Mouse (Mus musculus) limb, embryonic 14.5 days (tissue): ENCODE measurements around the gene Notch3. TPM values are rescaled to one million over a fixed set of nuclear protein-coding genes. Genes with fewer than 3 reads are reported as not detected.

Experiments
- ATAC-seq: fragments of 200-750 bp; cut with Nextera tagmentation; 2 replicates; pipeline ENCODE4 v1.8.0; 2017; ENCODE audit warnings: low read depth, moderate number of reproducible peaks, moderate TSS enrichment; ENCODE audit not compliant: low FRiP score
- DNase-seq: peaks from one replicate; pipeline ENCODE4 v3.0.0-alpha.2; 2015; ENCODE audit warnings: low spot score
- H3K27ac ChIP-seq: fragments of 300-500 bp; sonication (generic); replicated peaks from 2 replicates; pipeline ENCODE4 v1.5.1; 2014; ENCODE audit warnings: low read depth, mild to moderate bottlenecking, low read length, moderate library complexity, mixed read lengths
- H3K27me3 ChIP-seq: fragments of 300-500 bp; sonication (generic); 2 replicates; pipeline ENCODE4 v1.6.1; 2014; ENCODE audit warnings: low read length, mixed read lengths; ENCODE audit not compliant: control insufficient read depth, insufficient read depth
- H3K36me3 ChIP-seq: fragments of 300-500 bp; sonication (generic); 2 replicates; pipeline ENCODE4 v1.6.1; 2014; ENCODE audit warnings: mild to moderate bottlenecking, low read length, moderate library complexity, mixed read lengths; ENCODE audit not compliant: control insufficient read depth, insufficient read depth
- H3K4me1 ChIP-seq: fragments of 300-500 bp; sonication (generic); 2 replicates; pipeline ENCODE4 v1.6.1; 2014; ENCODE audit warnings: antibody characterized with exemption, low read length, mixed read lengths; ENCODE audit not compliant: control insufficient read depth, insufficient read depth
- H3K4me2 ChIP-seq: fragments of 300-500 bp; sonication (generic); replicated peaks from 2 replicates; pipeline ENCODE4 v1.6.1; 2014; ENCODE audit warnings: low read depth, mild to moderate bottlenecking, low read length, moderate library complexity; ENCODE audit not compliant: severe bottlenecking
- H3K4me3 ChIP-seq: fragments of 300-500 bp; sonication (generic); replicated peaks from 2 replicates; pipeline ENCODE4 v1.5.1; 2014; ENCODE audit warnings: low read length
- H3K9ac ChIP-seq: fragments of 300-500 bp; sonication (generic); 2 replicates; pipeline ENCODE4 v1.6.1; 2014; ENCODE audit warnings: mild to moderate bottlenecking, low read depth, low read length, moderate library complexity; ENCODE audit not compliant: severe bottlenecking
- H3K9me3 ChIP-seq: fragments of 300-500 bp; sonication (generic); 2 replicates; pipeline ENCODE4 v1.6.1; 2016; ENCODE audit warnings: low read length; ENCODE audit not compliant: control insufficient read depth
- POLR2A ChIP-seq: fragments of 200-500 bp; IDR thresholded peaks from 2 replicates; pipeline ENCODE4 v1.8.0; 2012; ENCODE audit warnings: inconsistent platforms, mild to moderate bottlenecking, moderate library complexity, borderline replicate concordance; ENCODE audit not compliant: insufficient read depth, insufficient read length; ENCODE audit errors: extremely low read depth
- WGBS: fragments of 180-500 bp; shearing (Covaris S2); extraction: QIAGEN DNeasy Blood & Tissue Kit; methylation state at CpG from one replicate; pipeline ENCODE4 v1.1.7; 2014; 5-methylcytosine and 5-hydroxymethylcytosine counted together
- polyA plus RNA-seq, 2 experiments: library from polyadenylated mRNA; depleted of rRNA in 1 of 2; stranded (reverse) in 1 of 2; unstranded in 1 of 2; fragments of >200 nt; fragmentation: Nextera tagmentation in 1 of 2; extraction: Ambion mirVana in 1 of 2; gene quantifications; 2 replicates each; pipeline versions ENCODE4 v1.2.1 to v1.2.3; 2012 to 2014

The Notch3 gene
- polyA plus RNA-seq, 2 experiments, result 19.4 to 50.0 TPM

GRCm38 (mm10) chr17:32158841-32159240, 7.8 kb downstream of the Notch3 start:
- H3K4me2 ChIP-seq, result no peak overlapping the region
- ATAC-seq (no peak), DNase-seq (no peak)
- H3K27me3 ChIP-seq, result no peaks in the 10 kb centered on the region
- 96% methylated on average over 13 of the region's 13 CpGs for whole genome bisulfite sequencing
- TF ChIP-seq POLR2A, result no peak
- no peak overlapping the region for H3K4me3 ChIP-seq
- no peak overlapping the region for H3K27ac ChIP-seq
- H3K9me3 ChIP-seq, result no peaks in the 10 kb centered on the region
- H3K36me3 ChIP-seq, result peaks cover 44% of the 10 kb centered on the region
- no peak overlapping the region for H3K9ac ChIP-seq
- 0 out of 2 replicates have a peak, but pooled peaks cover 13% of the 10 kb centered on the region for H3K4me1 ChIP-seq

- TF ChIP-seq POLR2A, result no peak
- no peak for DNase-seq
- Histone ChIP-seq H3K9ac (no peak overlapping the region), H3K36me3 (peaks cover 92% of the 10 kb centered on the region), H3K27ac (no peak overlapping the region), H3K27me3 (no peaks in the 10 kb centered on the region), H3K4me3 (no peak overlapping the region), H3K9me3 (no peaks in the 10 kb centered on the region), H3K4me2 (no peak overlapping the region), H3K4me1 (no peaks in the 10 kb centered on the region)
- ATAC-seq, result no peak
- WGBS, result 95% methylated on average over 8 of the region's 8 CpGs
Measured at GRCm38 (mm10) chr17:32146718-32147117, 19.9 kb downstream of the Notch3 start.

- Histone ChIP-seq H3K9me3 (no peaks in the 10 kb centered on the region), H3K9ac (peak overlapping the region; percentile 36; the same call in 1 of the 2 replicates), H3K27ac (no peak overlapping the region), H3K27me3 (no peaks in the 10 kb centered on the region), H3K4me2 (0 out of 2 replicates have a peak overlapping the region, but pooled peaks have one; percentile 28), H3K4me3 (no peak overlapping the region), H3K36me3 (peaks cover 94% of the 10 kb centered on the region), H3K4me1 (no peaks in the 10 kb centered on the region)
- peak; percentile 77 for ATAC-seq
- no peak for TF ChIP-seq POLR2A
- DNase-seq, result peak; percentile 65
- WGBS, result 31% methylated on average over 39 of the region's 39 CpGs
Measured at GRCm38 (mm10) chr17:32142907-32143854, 23.5 kb downstream of the Notch3 start.

- H3K9ac ChIP-seq, result no peak overlapping the region
Measured at GRCm38 (mm10) chr17:32142234-32142633, 24.4 kb downstream of the Notch3 start.

GRCm38 (mm10) chr17:32133375-32133774, 33.3 kb downstream of the Notch3 start:
- no peak for TF ChIP-seq POLR2A
- no peak overlapping the region for H3K4me3 ChIP-seq
- no peaks in the 10 kb centered on the region for H3K4me1 ChIP-seq
- WGBS, result 95% methylated on average over 16 of the region's 16 CpGs
- H3K4me2 ChIP-seq, result no peak overlapping the region
- DNase-seq, result no peak
- H3K9me3 ChIP-seq, result no peaks in the 10 kb centered on the region
- no peak overlapping the region for H3K27ac ChIP-seq
- no peaks in the 10 kb centered on the region for H3K27me3 ChIP-seq
- no peak overlapping the region for H3K9ac ChIP-seq
- no peak for ATAC-seq
- H3K36me3 ChIP-seq, result peaks cover 86% of the 10 kb centered on the region

More at GRCm38 (mm10) chr17:32142234-32142633, 24.4 kb downstream of the Notch3 start:
- H3K27me3 ChIP-seq, result no peaks in the 10 kb centered on the region
- H3K9me3 ChIP-seq, result no peaks in the 10 kb centered on the region
- H3K4me3 ChIP-seq, result no peak overlapping the region
- H3K27ac ChIP-seq, result no peak overlapping the region
- no peaks in the 10 kb centered on the region for H3K4me1 ChIP-seq
- no peak overlapping the region for H3K4me2 ChIP-seq
- ATAC-seq, result no peak
- H3K36me3 ChIP-seq, result peaks cover 94% of the 10 kb centered on the region
- no peak for TF ChIP-seq POLR2A
- 100% methylated on average over 1 of the region's 1 CpGs for WGBS
- DNase-seq, result no peak
